Mouse (Mus musculus) intestine, embryonic 15.5 days (tissue): Measurements from ENCODE around the gene Gm21992. TPM values are rescaled to one million over a fixed set of nuclear protein-coding genes. Genes with fewer than 3 reads are reported as not detected.

Experiments
- ATAC-seq: fragments of 200-750 bp; cut with Nextera tagmentation; 2 replicates; pipeline ENCODE4 v1.8.0; 2017; ENCODE audit warnings: moderate TSS enrichment, moderate library complexity
- H3K27ac ChIP-seq: fragments of 300-500 bp; sonication (generic); 2 replicates; pipeline ENCODE4 v1.5.1; 2015; ENCODE audit warnings: mild to moderate bottlenecking, inconsistent platforms
- H3K27me3 ChIP-seq: fragments of 300-500 bp; sonication (generic); replicated peaks from 2 replicates; pipeline ENCODE4 v1.6.1; 2015; ENCODE audit warnings: inconsistent platforms
- H3K36me3 ChIP-seq: fragments of 300-500 bp; sonication (generic); 2 replicates; pipeline ENCODE4 v1.6.1; 2015; ENCODE audit warnings: inconsistent platforms
- H3K4me1 ChIP-seq: fragments of 300-500 bp; sonication (generic); replicated peaks from 2 replicates; pipeline ENCODE4 v1.6.1; 2015; ENCODE audit warnings: inconsistent platforms
- H3K4me2 ChIP-seq: fragments of 300-500 bp; sonication (generic); replicated peaks from 2 replicates; pipeline ENCODE4 v1.6.1; 2015; ENCODE audit warnings: mild to moderate bottlenecking, inconsistent platforms
- H3K4me3 ChIP-seq: fragments of 300-500 bp; sonication (generic); replicated peaks from 2 replicates; pipeline ENCODE4 v1.5.1; 2015; ENCODE audit warnings: inconsistent platforms
- H3K9ac ChIP-seq: fragments of 300-500 bp; sonication (generic); 2 replicates; pipeline ENCODE4 v1.6.1; 2015; ENCODE audit warnings: inconsistent platforms
- H3K9me3 ChIP-seq: fragments of 300-500 bp; sonication (generic); 2 replicates; pipeline ENCODE4 v1.6.1; 2016; ENCODE audit warnings: inconsistent platforms
- WGBS: fragments of 180-500 bp; shearing (Covaris S2); methylation state at CpG from one replicate; pipeline ENCODE4 v1.1.7; 2015; 5-methylcytosine and 5-hydroxymethylcytosine counted together
- polyA plus RNA-seq: library from polyadenylated mRNA; unstranded; fragments of >200 nt; fragmentation: Nextera tagmentation; extraction: Ambion mirVana; gene quantifications from 2 replicates; pipeline ENCODE4 v1.2.1, GENCODE M21; 2015

Gm21992 gene
- 32.4 and 35.3 TPM in 2 replicates for polyA plus RNA-seq

DNA sequence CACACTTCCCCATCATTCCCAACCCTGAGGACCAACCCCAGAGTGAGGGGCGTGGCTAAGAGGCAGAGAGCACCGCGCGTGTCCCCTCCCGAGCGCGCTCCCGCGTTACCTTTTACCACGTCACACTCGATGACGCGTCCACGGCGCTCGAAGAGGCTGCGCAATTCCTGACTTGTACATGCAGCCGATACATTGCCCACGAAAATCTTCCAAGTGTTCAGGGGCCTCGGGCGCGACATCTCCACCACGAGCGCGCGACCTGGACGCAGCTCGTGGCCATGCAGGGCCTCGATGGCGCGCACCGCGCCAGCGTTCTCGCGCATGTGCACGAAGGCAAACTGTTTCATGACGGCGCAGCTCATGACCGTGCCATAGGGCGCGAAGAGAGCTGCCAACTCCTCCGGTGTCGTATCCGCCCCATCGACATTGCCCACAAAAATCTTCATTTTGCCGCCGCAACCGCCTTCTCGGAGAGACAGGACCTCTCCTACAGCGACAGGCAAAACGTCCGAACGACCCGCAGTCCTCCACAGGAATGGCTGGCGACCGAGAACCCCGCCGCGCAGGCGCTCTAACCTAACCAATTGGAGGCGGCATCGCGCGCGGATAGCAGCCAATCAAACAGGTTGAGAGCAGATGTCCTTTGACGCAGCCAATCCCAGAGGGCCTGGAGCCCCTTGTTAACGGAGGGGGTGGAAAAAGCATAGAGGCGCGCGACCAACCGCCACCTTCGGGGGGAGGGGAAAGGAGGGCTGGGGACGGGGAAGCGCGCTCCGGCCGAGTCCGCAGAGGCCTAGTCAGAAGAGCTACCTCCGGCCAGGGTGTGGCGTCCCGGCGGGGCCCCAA is at the start of gene Gm21992, which contains the start of gene Rbm14:
TSS of gene Gm21992 (minus strand) at position 550 of the 846 bp plus-strand sequence.
TSS of gene Rbm14 (minus strand) at position 572 of the 846 bp plus-strand sequence.
- Histone ChIP-seq H3K4me2 (peak within 1 kb of the TSS; percentile 75), H3K9me3 (0 out of 2 replicates have a peak, but pooled peaks cover 2% of the 10 kb centered on the region), H3K4me3 (peak within 1 kb of the TSS; percentile 78), H3K27me3 (no peaks in the 10 kb centered on the region), H3K9ac (peak within 1 kb of the TSS; percentile 89), H3K4me1 (peaks cover 7% of the 10 kb centered on the region), H3K36me3 (no peaks in the 10 kb centered on the region), H3K27ac (peak within 1 kb of the TSS; percentile 98)
- under 1% methylated on average over 83 of the region's 83 CpGs for WGBS
- ATAC-seq = peak; percentile 99

GRCm38 (mm10) chr19:4859081-4859480 is 47.7 kb upstream of the Gm21992 start:
- peaks cover 10% of the 10 kb centered on the region; the same call in 1 of the 2 replicates for H3K4me1 ChIP-seq
- H3K36me3 ChIP-seq = no peaks in the 10 kb centered on the region
- no peak overlapping the region for H3K4me3 ChIP-seq
- no peak overlapping the region for H3K27ac ChIP-seq
- ATAC-seq = peak; percentile 50; the same call in 1 of the 2 replicates
- no peaks in the 10 kb centered on the region for H3K9me3 ChIP-seq
- H3K9ac ChIP-seq = no peak overlapping the region
- H3K27me3 ChIP-seq = no peaks in the 10 kb centered on the region
- WGBS = 60% methylated on average over 6 of the region's 6 CpGs
- H3K4me2 ChIP-seq = no peak overlapping the region

GRCm38 (mm10) chr19:4855951-4856350 is 44.5 kb upstream of the Gm21992 start:
- Histone ChIP-seq H3K4me2 (peak overlapping the region; percentile 98), H3K4me3 (no peak overlapping the region), H3K4me1 (peaks cover 10% of the 10 kb centered on the region; the same call in 1 of the 2 replicates), H3K9me3 (no peaks in the 10 kb centered on the region), H3K27ac (no peak overlapping the region), H3K27me3 (no peaks in the 10 kb centered on the region), H3K36me3 (no peaks in the 10 kb centered on the region), H3K9ac (no peak overlapping the region)
- 85% methylated on average over 4 of the region's 4 CpGs for WGBS
- ATAC-seq = no peak

- Histone ChIP-seq H3K4me2 (peak overlapping the region; percentile 98), H3K27me3 (no peaks in the 10 kb centered on the region), H3K9ac (peak overlapping the region; percentile 50), H3K9me3 (no peaks in the 10 kb centered on the region), H3K27ac (no peak overlapping the region), H3K4me1 (peaks cover 10% of the 10 kb centered on the region; the same call in 1 of the 2 replicates), H3K36me3 (no peaks in the 10 kb centered on the region), H3K4me3 (peak overlapping the region; percentile 51)
- no peak; the same call in 1 of the 2 replicates for ATAC-seq
- WGBS = 3% methylated on average over 14 of the region's 14 CpGs
These were observed 44.0 kb upstream of the Gm21992 start for GRCm38 (mm10) chr19:4855470-4855820.

DNA sequence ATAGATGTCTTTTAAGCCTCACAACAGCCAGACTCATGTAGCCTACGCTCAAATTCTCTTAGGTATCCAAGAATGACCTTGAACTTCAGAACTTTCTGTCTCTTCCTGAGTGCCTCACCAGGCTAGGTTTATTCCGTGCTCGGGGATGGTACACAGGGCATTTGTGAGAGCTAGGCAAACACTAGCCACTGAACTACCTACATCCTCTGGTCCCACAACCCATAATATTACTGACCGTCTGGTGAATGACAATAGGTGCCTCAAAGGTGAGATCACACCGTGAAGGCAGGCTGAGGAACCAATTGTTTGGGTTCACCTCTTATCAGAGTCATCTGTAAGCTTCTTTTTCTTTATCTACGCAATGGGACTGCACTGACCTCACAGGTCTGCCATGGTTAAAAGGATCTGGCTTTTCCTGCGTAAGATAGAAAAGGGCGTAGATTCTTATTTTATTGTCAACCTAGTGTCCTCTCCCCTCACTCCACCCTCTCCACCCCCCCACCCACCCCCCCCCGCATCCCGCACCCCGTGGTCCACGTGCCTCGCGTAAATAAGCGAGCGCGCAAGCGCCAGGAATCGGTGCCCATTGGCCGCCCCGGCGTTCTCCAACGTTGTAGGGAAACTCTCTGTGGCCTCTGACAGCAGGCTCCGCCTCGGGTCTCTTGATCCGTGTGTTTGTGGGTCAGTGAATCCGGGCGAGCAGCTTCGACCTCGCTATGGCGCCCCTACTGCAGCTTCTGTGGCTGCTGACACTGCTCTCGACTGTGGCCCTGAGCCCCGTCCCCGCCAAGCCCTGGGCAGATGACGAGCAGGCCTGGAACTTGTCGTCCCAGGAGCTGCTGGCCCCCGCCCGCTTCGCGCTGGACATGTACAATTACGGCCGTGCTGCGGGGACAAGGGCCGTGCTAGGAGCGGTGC is 43.4 kb upstream of the Gm21992 start, which contains the start of gene Ctsf:
TSS of gene Ctsf (plus strand) at position 579 of the 918 bp plus-strand sequence.
- no peaks in the 10 kb centered on the region for H3K27me3 ChIP-seq
- H3K4me1 ChIP-seq = peaks cover 10% of the 10 kb centered on the region; the same call in 1 of the 2 replicates
- ATAC-seq = peak; percentile 90
- H3K4me2 ChIP-seq = peak within 1 kb of the TSS; percentile 98
- peak within 1 kb of the TSS; percentile 51 for H3K4me3 ChIP-seq
- H3K27ac ChIP-seq = no peak within 1 kb of the TSS
- no peaks in the 10 kb centered on the region for H3K36me3 ChIP-seq
- 2% methylated on average over 45 of the region's 45 CpGs for WGBS
- no peaks in the 10 kb centered on the region for H3K9me3 ChIP-seq
- H3K9ac ChIP-seq = peak within 1 kb of the TSS; percentile 50

DNA sequence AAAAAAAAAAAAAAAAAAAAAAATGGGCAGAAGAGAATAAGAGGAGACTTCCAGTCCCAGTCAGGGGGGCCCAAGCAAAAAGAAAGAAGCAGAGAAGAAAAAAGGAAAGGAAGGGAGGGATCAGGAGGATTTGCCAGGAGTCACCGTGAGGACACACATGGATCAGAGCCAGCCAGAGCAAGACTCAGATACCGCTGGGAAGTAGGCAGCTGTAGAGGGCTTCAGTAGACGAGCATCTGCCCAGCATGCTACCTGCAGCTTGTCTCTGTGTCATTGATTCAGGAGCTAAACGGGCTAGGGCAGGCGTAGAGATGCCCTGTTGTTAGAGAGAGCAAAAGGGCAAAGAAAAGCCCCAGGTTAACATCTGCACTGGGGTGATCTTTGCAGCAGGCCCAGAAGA is 38.9 kb upstream of the Gm21992 start:
- H3K27ac ChIP-seq = no peak overlapping the region
- no peaks in the 10 kb centered on the region for H3K36me3 ChIP-seq
- no peak overlapping the region for H3K9ac ChIP-seq
- 50% methylated on average over 5 of the region's 5 CpGs for WGBS
- H3K4me3 ChIP-seq = no peak overlapping the region
- H3K9me3 ChIP-seq = no peaks in the 10 kb centered on the region
- no peaks in the 10 kb centered on the region for H3K27me3 ChIP-seq
- ATAC-seq = no peak
- H3K4me1 ChIP-seq = peaks cover 5% of the 10 kb centered on the region; the same call in 1 of the 2 replicates
- no peak overlapping the region for H3K4me2 ChIP-seq

GRCm38 (mm10) chr19:4849800-4850199 is 38.4 kb upstream of the Gm21992 start:
- Histone ChIP-seq H3K27me3 (no peaks in the 10 kb centered on the region), H3K4me2 (no peak overlapping the region), H3K36me3 (no peaks in the 10 kb centered on the region), H3K4me1 (peaks cover 3% of the 10 kb centered on the region; the same call in 1 of the 2 replicates), H3K27ac (no peak overlapping the region), H3K9ac (no peak overlapping the region), H3K4me3 (no peak overlapping the region), H3K9me3 (no peaks in the 10 kb centered on the region)
- WGBS = 58% methylated on average over 4 of the region's 4 CpGs
- ATAC-seq = no peak

DNA sequence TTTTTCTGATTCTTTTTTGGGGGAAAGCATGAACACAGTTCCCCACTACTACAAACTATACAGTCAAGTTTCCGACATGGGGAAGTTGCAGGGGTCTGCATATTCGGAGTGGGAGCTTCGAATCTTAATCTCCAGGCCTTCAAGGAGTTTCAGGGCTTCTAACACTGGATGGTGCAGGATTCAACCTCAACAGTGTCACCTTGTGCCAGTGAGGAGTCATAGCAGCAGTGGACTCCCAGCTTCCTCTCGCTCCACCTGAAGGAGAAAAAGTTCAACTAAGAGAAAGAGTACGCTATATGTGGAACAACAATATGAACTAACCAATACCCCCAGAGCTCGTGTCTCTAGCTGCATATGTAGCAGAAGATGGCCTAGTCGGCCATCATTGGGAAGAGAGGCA is 36.1 kb upstream of the Gm21992 start:
- ATAC-seq = no peak
- Histone ChIP-seq H3K27ac (no peak overlapping the region), H3K9ac (no peak overlapping the region), H3K4me3 (no peak overlapping the region), H3K36me3 (no peaks in the 10 kb centered on the region), H3K4me2 (no peak overlapping the region), H3K4me1 (no peaks in the 10 kb centered on the region), H3K27me3 (no peaks in the 10 kb centered on the region), H3K9me3 (no peaks in the 10 kb centered on the region)
- WGBS = 26% methylated on average over 7 of the region's 7 CpGs

- Histone ChIP-seq H3K9me3 (no peaks in the 10 kb centered on the region), H3K9ac (no peak overlapping the region), H3K4me3 (no peak overlapping the region), H3K27me3 (peaks cover 10% of the 10 kb centered on the region), H3K4me2 (no peak overlapping the region), H3K4me1 (no peaks in the 10 kb centered on the region), H3K36me3 (no peaks in the 10 kb centered on the region), H3K27ac (no peak overlapping the region)
- WGBS = 66% methylated on average over 2 of the region's 2 CpGs
- no peak for ATAC-seq
These were observed 34.4 kb upstream of the Gm21992 start for GRCm38 (mm10) chr19:4845846-4846245.

- Histone ChIP-seq H3K4me1 (peaks cover 17% of the 10 kb centered on the region), H3K4me2 (no peak overlapping the region), H3K36me3 (no peaks in the 10 kb centered on the region), H3K9ac (no peak overlapping the region), H3K27ac (no peak overlapping the region), H3K4me3 (no peak overlapping the region), H3K27me3 (peaks cover 22% of the 10 kb centered on the region), H3K9me3 (no peaks in the 10 kb centered on the region)
- ATAC-seq = no peak
- WGBS = 69% methylated on average over 2 of the region's 2 CpGs
These were observed 31.2 kb upstream of the Gm21992 start for GRCm38 (mm10) chr19:4842611-4843010.

GRCm38 (mm10) chr19:4840848-4841247 is 29.4 kb upstream of the Gm21992 start:
- 79% methylated on average over 9 of the region's 9 CpGs for WGBS
- no peak for ATAC-seq

DNA sequence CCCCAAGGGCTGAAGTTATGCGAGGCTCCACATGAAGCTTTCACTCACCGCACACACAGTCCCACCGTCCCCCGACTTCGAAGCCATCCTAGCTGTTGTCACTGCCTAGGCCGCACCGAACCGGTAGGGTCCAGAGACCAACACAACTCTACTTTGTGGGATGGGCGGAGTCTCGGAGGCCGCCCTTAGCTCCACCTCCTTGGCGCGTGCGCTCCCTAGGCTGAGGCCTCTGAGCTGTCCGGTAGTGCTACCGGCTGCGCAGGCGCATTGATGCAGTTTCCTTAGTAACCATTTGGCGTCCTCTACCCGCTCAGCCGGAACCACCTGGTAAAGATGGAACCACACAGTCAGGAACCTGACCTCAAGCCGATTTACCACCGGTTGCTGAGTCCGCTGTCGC is 27.7 kb upstream of the Gm21992 start, which contains the start of the genes Ccs and Ccdc87:
TSS of gene Ccs (minus strand) at position 184 of the 400 bp plus-strand sequence.
TSS of gene Ccdc87 (plus strand) at position 218 of the 400 bp plus-strand sequence.
- WGBS = under 1% methylated on average over 25 of the region's 25 CpGs
- H3K4me2 ChIP-seq = peak within 1 kb of the TSS; percentile 96
- H3K9ac ChIP-seq = peak within 1 kb of the TSS; percentile 64
- peaks cover 22% of the 10 kb centered on the region for H3K27me3 ChIP-seq
- H3K27ac ChIP-seq = no peak within 1 kb of the TSS
- H3K9me3 ChIP-seq = no peaks in the 10 kb centered on the region
- ATAC-seq = peak; percentile 99
- H3K4me3 ChIP-seq = peak within 1 kb of the TSS; percentile 63
- H3K4me1 ChIP-seq = peaks cover 23% of the 10 kb centered on the region
- H3K36me3 ChIP-seq = no peaks in the 10 kb centered on the region

More at GRCm38 (mm10) chr19:4840848-4841247, 29.4 kb upstream of the Gm21992 start:
- H3K27ac ChIP-seq = no peak overlapping the region
- no peak overlapping the region for H3K4me2 ChIP-seq
- H3K4me1 ChIP-seq = peaks cover 23% of the 10 kb centered on the region
- no peak overlapping the region for H3K4me3 ChIP-seq
- H3K9ac ChIP-seq = no peak overlapping the region
- H3K36me3 ChIP-seq = no peaks in the 10 kb centered on the region
- H3K27me3 ChIP-seq = peaks cover 22% of the 10 kb centered on the region
- no peaks in the 10 kb centered on the region for H3K9me3 ChIP-seq
